Mouse (Mus musculus) lung, postnatal 25 days (tissue): ENCODE data around the gene Hoxb1.

ENCODE experiments used
- DNase-seq: peaks from one replicate; pipeline ENCODE4 v3.0.0; 2022; ENCODE audit warnings: low spot score

Gene Hoxb1

GRCm38 (mm10) chr11:96404016-96404604 is 38.6 kb downstream of the Hoxb1 start:
- no peak for DNase-seq

- no peak for DNase-seq
Measured at GRCm38 (mm10) chr11:96404831-96405230, 39.3 kb downstream of the Hoxb1 start.

GRCm38 (mm10) chr11:96405541-96405940 is 40.0 kb downstream of the Hoxb1 start:
- DNase-seq: no peak

- peak; percentile 78 for DNase-seq
Measured at GRCm38 (mm10) chr11:96407191-96408072, 41.9 kb downstream of the Hoxb1 start.

- DNase-seq: peak; percentile 24
Measured at GRCm38 (mm10) chr11:96408234-96409010, 42.9 kb downstream of the Hoxb1 start.

- no peak for DNase-seq
Measured at GRCm38 (mm10) chr11:96411019-96411418, 45.5 kb downstream of the Hoxb1 start.

- DNase-seq: no peak
Measured at GRCm38 (mm10) chr11:96411934-96412333, 46.4 kb downstream of the Hoxb1 start.

- no peak for DNase-seq
Measured at GRCm38 (mm10) chr11:96412941-96413491, 47.5 kb downstream of the Hoxb1 start.

- DNase-seq: peak; percentile 92
Measured at GRCm38 (mm10) chr11:96413527-96413926, 48.0 kb downstream of the Hoxb1 start.

- no peak for DNase-seq
Measured at GRCm38 (mm10) chr11:96414002-96414401, 48.5 kb downstream of the Hoxb1 start.
